Mouse (Mus musculus) small intestine, adult 2 months (tissue): ENCODE results near the gene Cib1. TPM values are rescaled to one million over a fixed set of nuclear protein-coding genes. Genes with fewer than 3 reads are reported as not detected.

Experiments used
- H3K27ac ChIP-seq: fragments of 200-500 bp; 2 replicates; pipeline ENCODE4 v1.5.1; 2012; ENCODE audit warnings: low read depth, low read length, control low read depth, inconsistent platforms; ENCODE audit not compliant: insufficient read depth
- H3K27me3 ChIP-seq: fragments of 200-500 bp; 2 replicates; pipeline ENCODE4 v1.6.1; 2012; ENCODE audit warnings: mild to moderate bottlenecking, moderate library complexity, low read length, inconsistent platforms; ENCODE audit not compliant: control insufficient read depth, insufficient read depth
- H3K36me3 ChIP-seq: fragments of 200-500 bp; 2 replicates; pipeline ENCODE4 v1.6.1; 2012; ENCODE audit warnings: mild to moderate bottlenecking, low read length, control low read depth, inconsistent platforms; ENCODE audit not compliant: control insufficient read depth, insufficient read depth
- H3K4me1 ChIP-seq: fragments of 200-500 bp; 2 replicates; pipeline ENCODE4 v1.6.1; 2012; ENCODE audit warnings: low read length, inconsistent platforms, mixed read lengths; ENCODE audit not compliant: control insufficient read depth, insufficient read depth, insufficient read length
- H3K4me3 ChIP-seq: fragments of 200-500 bp; 2 replicates; pipeline ENCODE4 v1.5.1; 2012; ENCODE audit warnings: low read depth, mild to moderate bottlenecking, control low read depth, inconsistent platforms, low read length, moderate library complexity
- CTCF ChIP-seq: fragments of 200-500 bp; IDR thresholded peaks from 2 replicates; pipeline ENCODE4 v1.5.1; 2012; ENCODE audit warnings: low read depth, mild to moderate bottlenecking, control low read depth, inconsistent platforms, low read length, moderate library complexity, mixed read lengths; ENCODE audit not compliant: insufficient replicate concordance, insufficient read length; ENCODE audit errors: extremely low read depth
- POLR2A ChIP-seq: fragments of 200-500 bp; IDR thresholded peaks from 2 replicates; pipeline ENCODE4 v1.6.1; 2012; ENCODE audit warnings: low read depth, mild to moderate bottlenecking, control low read depth, inconsistent platforms, low read length, moderate library complexity
- WGBS: fragments of 180-500 bp; shearing (Covaris S2); methylation state at CpG from one replicate; pipeline ENCODE4 v1.1.7; 2018; 5-methylcytosine and 5-hydroxymethylcytosine counted together
- polyA plus RNA-seq: library from polyadenylated mRNA; depleted of rRNA; stranded (reverse); fragments of >200 nt; gene quantifications from 2 replicates; pipeline ENCODE4 v1.2.3, GENCODE M21; 2012

The Cib1 gene
- polyA plus RNA-seq, 1 experiment: 530 TPM

GRCm38 (mm10) chr7:80268897-80269750 is 36.5 kb upstream of the Cib1 start, which contains the start of gene Vps33b:
Gene Vps33b, plus strand, starts transcription at chr7:80269649.
- H3K4me3 ChIP-seq: peak within 1 kb of the TSS; percentile 74
- peak within 1 kb of the TSS; percentile 83 for H3K27ac ChIP-seq
- H3K4me1 ChIP-seq: peaks cover 9% of the 10 kb centered on the region; the same call in 1 of the 2 replicates
- TF ChIP-seq POLR2A: peak; percentile 60; the same call in 1 of the 2 replicates
- TF ChIP-seq CTCF: no peak
- 2% methylated on average over 21 of the region's 21 CpGs for WGBS
- H3K27me3 ChIP-seq: no peaks in the 10 kb centered on the region
- peaks cover 19% of the 10 kb centered on the region for H3K36me3 ChIP-seq

- H3K27me3 ChIP-seq: no peaks in the 10 kb centered on the region
- WGBS: 97% methylated on average over 1 of the region's 1 CpGs
- no peak overlapping the region for H3K27ac ChIP-seq
- peaks cover 9% of the 10 kb centered on the region; the same call in 1 of the 2 replicates for H3K4me1 ChIP-seq
- H3K36me3 ChIP-seq: peaks cover 22% of the 10 kb centered on the region
- TF ChIP-seq POLR2A (no peak), CTCF (no peak)
- no peak overlapping the region for H3K4me3 ChIP-seq
These were observed 35.2 kb upstream of the Cib1 start for GRCm38 (mm10) chr7:80267764-80268163.

GRCm38 (mm10) chr7:80264606-80265005 is 32.0 kb upstream of the Cib1 start:
- Histone ChIP-seq H3K4me1 (peaks cover 7% of the 10 kb centered on the region; the same call in 1 of the 2 replicates), H3K27me3 (no peaks in the 10 kb centered on the region), H3K4me3 (no peak overlapping the region), H3K36me3 (peaks cover 22% of the 10 kb centered on the region), H3K27ac (no peak overlapping the region)
- TF ChIP-seq CTCF (no peak), POLR2A (no peak)
- 90% methylated on average over 12 of the region's 12 CpGs for WGBS

GRCm38 (mm10) chr7:80261372-80261990 is 28.9 kb upstream of the Cib1 start:
- WGBS: under 1% methylated on average over 32 of the region's 32 CpGs
- peak overlapping the region; percentile 88 for H3K4me3 ChIP-seq
- TF ChIP-seq CTCF (no peak), POLR2A (no peak)
- no peaks in the 10 kb centered on the region for H3K27me3 ChIP-seq
- H3K36me3 ChIP-seq: peaks cover 18% of the 10 kb centered on the region
- H3K4me1 ChIP-seq: peaks cover 2% of the 10 kb centered on the region; the same call in 1 of the 2 replicates
- H3K27ac ChIP-seq: peak overlapping the region; percentile 31

- TF ChIP-seq CTCF (no peak), POLR2A (peak; percentile 55; the same call in 1 of the 2 replicates)
- WGBS: 27% methylated on average over 40 of the region's 40 CpGs
- peak within 1 kb of the TSS; percentile 88 for H3K4me3 ChIP-seq
- H3K27me3 ChIP-seq: no peaks in the 10 kb centered on the region
- peaks cover 17% of the 10 kb centered on the region for H3K36me3 ChIP-seq
- H3K27ac ChIP-seq: peak within 1 kb of the TSS; percentile 31
- H3K4me1 ChIP-seq: peaks cover 2% of the 10 kb centered on the region; the same call in 1 of the 2 replicates
These were observed 28.2 kb upstream of the Cib1 start, which contains the start of gene Ngrn for GRCm38 (mm10) chr7:80260625-80261371. Gene Ngrn, plus strand, starts transcription at chr7:80261215.

GRCm38 (mm10) chr7:80257706-80258105 is 25.1 kb upstream of the Cib1 start:
- H3K4me1 ChIP-seq: peaks cover 12% of the 10 kb centered on the region; the same call in 1 of the 2 replicates
- TF ChIP-seq CTCF: no peak
- TF ChIP-seq POLR2A: no peak
- WGBS: 73% methylated on average over 2 of the region's 2 CpGs

More at GRCm38 (mm10) chr7:80257706-80258105, 25.1 kb upstream of the Cib1 start:
- Histone ChIP-seq H3K27ac (no peak overlapping the region), H3K36me3 (no peaks in the 10 kb centered on the region), H3K4me3 (no peak overlapping the region), H3K27me3 (no peaks in the 10 kb centered on the region)
